Mouse (Mus musculus) heart, embryonic 14.5 days (tissue): ENCODE measurements around the gene Fer. TPM values are rescaled to one million over a fixed set of nuclear protein-coding genes. Genes with fewer than 3 reads are reported as not detected.

Source experiments
- ATAC-seq: fragments of 200-750 bp; cut with Nextera tagmentation; 2 replicates; pipeline ENCODE4 v1.8.0; 2017; ENCODE audit warnings: low read depth, moderate TSS enrichment; ENCODE audit not compliant: insufficient number of reproducible peaks, insufficient read depth, low FRiP score
- H3K27ac ChIP-seq, 2 experiments: fragments of 200-500 bp in 1 of 2; fragments of 300-500 bp in 1 of 2; sonication (generic) in 1 of 2; replicated peaks in 1 of 2; 2 replicates each; pipeline ENCODE4 v1.5.1; 2012 to 2014; ENCODE audit warnings: low read depth in 2 of 2, low read length in 2 of 2, control low read depth in 1 of 2, mild to moderate bottlenecking in 1 of 2, mixed read lengths in 1 of 2; ENCODE audit not compliant: control insufficient read depth in 1 of 2, insufficient read depth in 1 of 2
- H3K27me3 ChIP-seq: fragments of 300-500 bp; sonication (generic); 2 replicates; pipeline ENCODE4 v1.6.1; 2014; ENCODE audit warnings: mild to moderate bottlenecking, low read length, control low read depth; ENCODE audit not compliant: control insufficient read depth, insufficient read depth
- H3K36me3 ChIP-seq: fragments of 300-500 bp; sonication (generic); 2 replicates; pipeline ENCODE4 v1.6.1; 2014; ENCODE audit warnings: mild to moderate bottlenecking, control low read depth, low read length, mixed read lengths; ENCODE audit not compliant: control insufficient read depth, insufficient read depth
- H3K4me1 ChIP-seq, 2 experiments: fragments of 200-500 bp in 1 of 2; fragments of 300-500 bp in 1 of 2; sonication (generic) in 1 of 2; 2 replicates each; pipeline ENCODE4 v1.6.1; 2012 to 2014; ENCODE audit warnings: low read length in 2 of 2, control low read depth in 1 of 2, mixed read lengths in 1 of 2; ENCODE audit not compliant: control insufficient read depth in 2 of 2, insufficient read depth in 2 of 2
- H3K4me2 ChIP-seq: fragments of 300-500 bp; sonication (generic); 2 replicates; pipeline ENCODE4 v1.6.1; 2014; ENCODE audit warnings: mild to moderate bottlenecking, low read length
- H3K4me3 ChIP-seq, 2 experiments: fragments of 200-500 bp in 1 of 2; fragments of 300-500 bp in 1 of 2; sonication (generic) in 1 of 2; 2 replicates each; pipeline ENCODE4 v1.5.1; 2012 to 2014; ENCODE audit warnings: low read length in 2 of 2, mild to moderate bottlenecking in 2 of 2, control low read depth in 1 of 2, low read depth in 1 of 2, moderate library complexity in 1 of 2; ENCODE audit not compliant: control insufficient read depth in 1 of 2, insufficient read depth in 1 of 2
- H3K9ac ChIP-seq: fragments of 300-500 bp; sonication (generic); 2 replicates; pipeline ENCODE4 v1.6.1; 2014; ENCODE audit warnings: mild to moderate bottlenecking, low read length
- H3K9me3 ChIP-seq: fragments of 300-500 bp; sonication (generic); 2 replicates; pipeline ENCODE4 v1.6.1; 2016; ENCODE audit warnings: low read length, control low read depth; ENCODE audit not compliant: control insufficient read depth
- WGBS: fragments of 180-500 bp; shearing (Covaris S2); extraction: QIAGEN DNeasy Blood & Tissue Kit; methylation state at CpG from one replicate; pipeline ENCODE4 v1.1.7; 2014; 5-methylcytosine and 5-hydroxymethylcytosine counted together
- polyA plus RNA-seq: library from polyadenylated mRNA; unstranded; fragments of >200 nt; fragmentation: Nextera tagmentation; extraction: Ambion mirVana; gene quantifications from 2 replicates; pipeline ENCODE4 v1.2.1, GENCODE M21; 2014

Fer gene
- polyA plus RNA-seq, 1 experiment from 2014 or later = 26.0 TPM

- 18% methylated on average over 3 of the region's 3 CpGs for WGBS
- H3K27me3 ChIP-seq = no peaks in the 10 kb centered on the region
- H3K27ac ChIP-seq = peak overlapping the region; percentile 54 to 61
- no peaks in the 10 kb centered on the region for H3K36me3 ChIP-seq
- peaks cover 7 to 12% of the 10 kb centered on the region in 2 experiments for H3K4me1 ChIP-seq
- no peak overlapping the region for H3K9ac ChIP-seq
- no peak overlapping the region for H3K4me3 ChIP-seq
- H3K9me3 ChIP-seq = no peaks in the 10 kb centered on the region
- peak; percentile 73 for ATAC-seq
- H3K4me2 ChIP-seq = peak overlapping the region; percentile 11; the same call in 1 of the 2 replicates
Observed at GRCm38 (mm10) chr17:64100172-64100510, 237.3 kb downstream of the Fer start.

GRCm38 (mm10) chr17:64108773-64109172 lies 245.9 kb downstream of the Fer start:
- H3K9me3 ChIP-seq = no peaks in the 10 kb centered on the region
- H3K4me2 ChIP-seq = no peak overlapping the region
- H3K27me3 ChIP-seq = no peaks in the 10 kb centered on the region
- no peaks in the 10 kb centered on the region; a peak in 1 of 4 replicates for H3K4me1 ChIP-seq
- no peak overlapping the region for H3K27ac ChIP-seq
- no peaks in the 10 kb centered on the region for H3K36me3 ChIP-seq
- no peak for ATAC-seq
- no peak overlapping the region for H3K9ac ChIP-seq
- WGBS = 89% methylated on average over 5 of the region's 5 CpGs
- no peak overlapping the region for H3K4me3 ChIP-seq

- Histone ChIP-seq H3K9me3 (no peaks in the 10 kb centered on the region), H3K9ac (no peak overlapping the region), H3K4me3 (no peak overlapping the region), H3K27me3 (no peaks in the 10 kb centered on the region), H3K36me3 (no peaks in the 10 kb centered on the region), H3K4me1 (no peaks in the 10 kb centered on the region; a peak in 1 of 4 replicates), H3K27ac (no peak overlapping the region), H3K4me2 (no peak overlapping the region)
- no peak for ATAC-seq
- WGBS = 91% methylated on average over 8 of the region's 8 CpGs
Observed at GRCm38 (mm10) chr17:64109871-64110270, 247.0 kb downstream of the Fer start.

GRCm38 (mm10) chr17:64113625-64114024 lies 250.8 kb downstream of the Fer start:
- no peak overlapping the region for H3K4me2 ChIP-seq
- no peak overlapping the region for H3K4me3 ChIP-seq
- H3K36me3 ChIP-seq = no peaks in the 10 kb centered on the region
- no peaks in the 10 kb centered on the region; a peak in 1 of 4 replicates for H3K4me1 ChIP-seq
- no peaks in the 10 kb centered on the region for H3K9me3 ChIP-seq
- no peak overlapping the region for H3K27ac ChIP-seq
- ATAC-seq = no peak
- no peaks in the 10 kb centered on the region for H3K27me3 ChIP-seq
- 90% methylated on average over 5 of the region's 5 CpGs for WGBS
- H3K9ac ChIP-seq = no peak overlapping the region

GRCm38 (mm10) chr17:64116762-64117161 lies 253.9 kb downstream of the Fer start:
- no peak for ATAC-seq
- H3K9me3 ChIP-seq = no peaks in the 10 kb centered on the region
- WGBS = 84% methylated on average over 6 of the region's 6 CpGs
- H3K4me2 ChIP-seq = no peak overlapping the region
- peaks cover 0 to 6% of the 10 kb centered on the region in 2 experiments; a peak in 2 of 4 replicates for H3K4me1 ChIP-seq
- H3K36me3 ChIP-seq = no peaks in the 10 kb centered on the region
- H3K4me3 ChIP-seq = no peak overlapping the region
- no peak overlapping the region for H3K9ac ChIP-seq
- H3K27me3 ChIP-seq = no peaks in the 10 kb centered on the region
- H3K27ac ChIP-seq = no peak overlapping the region

GRCm38 (mm10) chr17:64119697-64120288 lies 256.9 kb downstream of the Fer start:
- ATAC-seq = no peak
- 58% methylated on average over 5 of the region's 5 CpGs for WGBS
- H3K4me1 ChIP-seq = peaks cover 0 to 16% of the 10 kb centered on the region in 2 experiments; a peak in 1 of 4 replicates
- H3K27me3 ChIP-seq = no peaks in the 10 kb centered on the region
- H3K4me2 ChIP-seq = no peak overlapping the region
- H3K9me3 ChIP-seq = no peaks in the 10 kb centered on the region
- H3K27ac ChIP-seq = no peak overlapping the region
- H3K36me3 ChIP-seq = no peaks in the 10 kb centered on the region
- no peak overlapping the region for H3K9ac ChIP-seq
- no peak overlapping the region for H3K4me3 ChIP-seq

GRCm38 (mm10) chr17:64122556-64122955 lies 259.7 kb downstream of the Fer start:
- Histone ChIP-seq H3K4me1 (peaks cover 0 to 16% of the 10 kb centered on the region in 2 experiments; a peak in 1 of 4 replicates), H3K4me2 (no peak overlapping the region), H3K36me3 (no peaks in the 10 kb centered on the region), H3K27me3 (no peaks in the 10 kb centered on the region), H3K4me3 (no peak overlapping the region), H3K27ac (no peak overlapping the region), H3K9me3 (no peaks in the 10 kb centered on the region), H3K9ac (no peak overlapping the region)
- ATAC-seq = no peak
- 95% methylated on average over 11 of the region's 11 CpGs for WGBS

GRCm38 (mm10) chr17:64123732-64124131 lies 260.9 kb downstream of the Fer start:
- WGBS = 35% methylated on average over 3 of the region's 3 CpGs
- Histone ChIP-seq H3K27ac (peak overlapping the region; percentile 63 to 78), H3K4me2 (no peak overlapping the region), H3K4me1 (peaks cover 0 to 16% of the 10 kb centered on the region in 2 experiments; a peak in 1 of 4 replicates), H3K9me3 (no peaks in the 10 kb centered on the region), H3K9ac (no peak overlapping the region), H3K4me3 (no peak overlapping the region), H3K36me3 (no peaks in the 10 kb centered on the region), H3K27me3 (no peaks in the 10 kb centered on the region)
- ATAC-seq = no peak; the same call in 1 of the 2 replicates
